Mouse (Mus musculus) thymus, adult 2 months (tissue): ENCODE measurements around the gene Nelfb. TPM values are rescaled to one million over a fixed set of nuclear protein-coding genes. Genes with fewer than 3 reads are reported as not detected.

ENCODE experiments used
- DNase-seq: peaks from one replicate; pipeline ENCODE4 v3.0.0; 2021
- H3K27ac ChIP-seq: fragments of 200-500 bp; 2 replicates; pipeline ENCODE4 v1.5.1; 2012; ENCODE audit warnings: low read length, control low read depth; ENCODE audit not compliant: control insufficient read depth, insufficient read depth
- H3K27me3 ChIP-seq: fragments of 200-500 bp; 2 replicates; pipeline ENCODE4 v1.6.1; 2012; ENCODE audit warnings: mild to moderate bottlenecking, low read length, moderate library complexity, mixed read lengths; ENCODE audit not compliant: control insufficient read depth, insufficient read depth
- H3K36me3 ChIP-seq: fragments of 200-500 bp; 2 replicates; pipeline ENCODE4 v1.6.1; 2012; ENCODE audit warnings: mild to moderate bottlenecking, low read length, moderate library complexity; ENCODE audit not compliant: control insufficient read depth, insufficient read depth
- H3K4me1 ChIP-seq: fragments of 200-500 bp; replicated peaks from 2 replicates; pipeline ENCODE4 v1.6.1; 2012; ENCODE audit warnings: low read length; ENCODE audit not compliant: control insufficient read depth, insufficient read depth
- H3K4me3 ChIP-seq: fragments of 200-500 bp; 2 replicates; pipeline ENCODE4 v1.5.1; 2012; ENCODE audit warnings: mild to moderate bottlenecking, low read length, control low read depth, moderate library complexity; ENCODE audit not compliant: control insufficient read depth, insufficient read depth
- CTCF ChIP-seq: fragments of 200-500 bp; IDR thresholded peaks from 2 replicates; pipeline ENCODE4 v1.5.1; 2012; ENCODE audit warnings: mild to moderate bottlenecking, control low read depth, low read length, moderate library complexity, borderline replicate concordance; ENCODE audit not compliant: control insufficient read depth, poor library complexity, insufficient read depth; ENCODE audit errors: extremely low read depth
- POLR2A ChIP-seq: fragments of 200-500 bp; IDR thresholded peaks from 2 replicates; pipeline ENCODE4 v1.6.1; 2012; ENCODE audit warnings: mild to moderate bottlenecking, low read length, control low read depth, moderate library complexity; ENCODE audit not compliant: control insufficient read depth, poor library complexity, insufficient read depth; ENCODE audit errors: extremely low read depth
- WGBS: fragments of 180-500 bp; shearing (Covaris S2); methylation state at CpG from one replicate; pipeline ENCODE4 v1.1.7; 2018; 5-methylcytosine and 5-hydroxymethylcytosine counted together
- polyA plus RNA-seq: library from polyadenylated mRNA; depleted of rRNA; stranded (reverse); fragments of >200 nt; gene quantifications from 2 replicates; pipeline ENCODE4 v1.2.3, GENCODE M21; 2012

The Nelfb gene
- polyA plus RNA-seq, 1 experiment: 115 TPM

- Histone ChIP-seq H3K36me3 (no peaks in the 10 kb centered on the region), H3K4me3 (no peak overlapping the region), H3K27me3 (no peaks in the 10 kb centered on the region), H3K4me1 (peaks cover 35% of the 10 kb centered on the region), H3K27ac (no peak overlapping the region)
- WGBS: 2% methylated on average over 6 of the region's 6 CpGs
- TF ChIP-seq POLR2A (no peak), CTCF (peak; percentile 84)
- peak; percentile 82 for DNase-seq
Measured at GRCm38 (mm10) chr2:25193330-25193770, 17.9 kb downstream of the Nelfb start.

- WGBS: 88% methylated on average over 6 of the region's 6 CpGs
- TF ChIP-seq POLR2A (no peak), CTCF (no peak)
- no peak for DNase-seq
- H3K4me3 ChIP-seq: no peak overlapping the region
- no peak overlapping the region for H3K27ac ChIP-seq
- no peaks in the 10 kb centered on the region for H3K36me3 ChIP-seq
- no peaks in the 10 kb centered on the region for H3K27me3 ChIP-seq
- peaks cover 16% of the 10 kb centered on the region for H3K4me1 ChIP-seq
Measured at GRCm38 (mm10) chr2:25187841-25188240, 23.4 kb downstream of the Nelfb start.

- H3K4me1 ChIP-seq: peaks cover 27% of the 10 kb centered on the region
Measured at GRCm38 (mm10) chr2:25186575-25186930, 24.7 kb downstream of the Nelfb start.

GRCm38 (mm10) chr2:25185625-25186574 lies 25.4 kb downstream of the Nelfb start:
- Histone ChIP-seq H3K27me3 (no peaks in the 10 kb centered on the region), H3K4me3 (peak overlapping the region; percentile 53), H3K27ac (no peak overlapping the region), H3K36me3 (no peaks in the 10 kb centered on the region), H3K4me1 (peaks cover 32% of the 10 kb centered on the region)
- WGBS: 3% methylated on average over 63 of the region's 64 CpGs
- TF ChIP-seq POLR2A (no peak), CTCF (0 out of 2 replicates have a peak, but pooled peaks have one; percentile 23)
- DNase-seq: peak; percentile 67

More at GRCm38 (mm10) chr2:25186575-25186930, 24.7 kb downstream of the Nelfb start:
- 53% methylated on average over 5 of the region's 5 CpGs for WGBS
- no peaks in the 10 kb centered on the region for H3K27me3 ChIP-seq
- no peak for DNase-seq
- H3K36me3 ChIP-seq: no peaks in the 10 kb centered on the region
- no peak overlapping the region for H3K4me3 ChIP-seq
- TF ChIP-seq CTCF: no peak
- TF ChIP-seq POLR2A: no peak
- H3K27ac ChIP-seq: no peak overlapping the region

GRCm38 (mm10) chr2:25184496-25184895 lies 26.8 kb downstream of the Nelfb start:
- H3K27ac ChIP-seq: no peak overlapping the region
- no peak for DNase-seq
- no peaks in the 10 kb centered on the region for H3K27me3 ChIP-seq
- WGBS: 96% methylated on average over 7 of the region's 7 CpGs
- H3K36me3 ChIP-seq: no peaks in the 10 kb centered on the region
- peaks cover 36% of the 10 kb centered on the region for H3K4me1 ChIP-seq
- TF ChIP-seq POLR2A (no peak), CTCF (no peak)
- no peak overlapping the region for H3K4me3 ChIP-seq

GRCm38 (mm10) chr2:25183336-25183735 lies 28.0 kb downstream of the Nelfb start:
- TF ChIP-seq CTCF (no peak), POLR2A (no peak)
- peak; percentile 33 for DNase-seq
- 26% methylated on average over 2 of the region's 2 CpGs for WGBS
- Histone ChIP-seq H3K4me3 (no peak overlapping the region), H3K27ac (no peak overlapping the region), H3K36me3 (no peaks in the 10 kb centered on the region), H3K27me3 (no peaks in the 10 kb centered on the region), H3K4me1 (peaks cover 36% of the 10 kb centered on the region)

- no peak overlapping the region for H3K27ac ChIP-seq
- no peak overlapping the region for H3K4me3 ChIP-seq
- no peak for DNase-seq
- TF ChIP-seq CTCF (no peak), POLR2A (no peak)
- peaks cover 36% of the 10 kb centered on the region for H3K4me1 ChIP-seq
- H3K27me3 ChIP-seq: no peaks in the 10 kb centered on the region
- 36% methylated on average over 6 of the region's 6 CpGs for WGBS
- no peaks in the 10 kb centered on the region for H3K36me3 ChIP-seq
Measured at GRCm38 (mm10) chr2:25182664-25183063, 28.6 kb downstream of the Nelfb start.
